Comparison of ENCODE assay signal across 8 mouse cellular contexts in genomic region chr4:141291571-141292375, GRCm38 (mm10). TPM values are rescaled to one million over a fixed set of nuclear protein-coding genes. Genes with fewer than 3 reads are reported as not detected.
DNase-seq lines count a peak whose midpoint lies in the region; ATAC-seq and TF ChIP-seq lines count a peak whose summit lies in the region.

No protein-coding gene starts in this region.

- H3K9ac ChIP-seq in forebrain, embryonic 16.5 days (replicated peaks; ENCODE audit: low read depth, low read length) = peak overlapping the region; percentile 42
- no peak overlapping the region for H3K9ac ChIP-seq in liver, embryonic 15.5 days

- WGBS in forebrain, embryonic 16.5 days = 2% methylated on average over 38 of the region's 47 CpGs
- WGBS in liver, embryonic 15.5 days (ENCODE audit: insufficient replicate concordance) = 3% methylated on average over 47 of the region's 47 CpGs

- H3K4me2 ChIP-seq in forebrain, embryonic 16.5 days (ENCODE audit: low read length) = peak overlapping the region; percentile 76
- peak overlapping the region; percentile 60 for H3K4me2 ChIP-seq in liver, embryonic 15.5 days

- no peaks in the 10 kb centered on the region for H3K27me3 ChIP-seq in testis, adult 2 months (ENCODE audit: control insufficient read depth, insufficient read depth, low read length)
- H3K27me3 ChIP-seq in forebrain, embryonic 16.5 days (replicated peaks; ENCODE audit: control insufficient read depth, insufficient read depth, low read length) = peaks cover 24% of the 10 kb centered on the region
- H3K27me3 ChIP-seq in liver, embryonic 15.5 days = peaks cover 97% of the 10 kb centered on the region

- H3K4me3 ChIP-seq in testis, adult 2 months (ENCODE audit: control insufficient read depth, low read depth, low read length) = peak overlapping the region; percentile 70
- H3K4me3 ChIP-seq in forebrain, embryonic 16.5 days (replicated peaks; ENCODE audit: low read length) = peak overlapping the region; percentile 40
- H3K4me3 ChIP-seq in liver, embryonic 15.5 days (replicated peaks) = peak overlapping the region; percentile 29; the same call in 1 of the 2 replicates

- TF ChIP-seq POLR2A in testis, adult 2 months (IDR thresholded peaks at IDR 0.05; ENCODE audit: control insufficient read depth, low read depth, low read length) = no peak

- ATAC-seq in forebrain, embryonic 16.5 days = no peak
- ATAC-seq in liver, embryonic 15.5 days (ENCODE audit: insufficient read depth) = no peak
- no peak for ATAC-seq in megakaryocyte-erythroid progenitor cell, adult 5-6 weeks (replicated peaks; ENCODE audit: low FRiP score, low TSS enrichment, poor library complexity, severe bottlenecking)
- no peak for ATAC-seq in erythroblast, adult 5-6 weeks (replicated peaks; ENCODE audit: low FRiP score, poor library complexity, severe bottlenecking)

- no peak overlapping the region for H3K27ac ChIP-seq in testis, adult 2 months (ENCODE audit: control insufficient read depth, insufficient read depth, low read depth, low read length)
- H3K27ac ChIP-seq in forebrain, embryonic 16.5 days (ENCODE audit: low read length) = no peak overlapping the region
- no peak overlapping the region for H3K27ac ChIP-seq in liver, embryonic 15.5 days (replicated peaks)

- no peak for TF ChIP-seq CTCF in testis, adult 2 months (IDR thresholded peaks at IDR 0.05; ENCODE audit: control insufficient read depth, insufficient read depth, insufficient replicate concordance, low read depth, low read length)

- H3K9me3 ChIP-seq in forebrain, embryonic 16.5 days (ENCODE audit: control insufficient read depth, low read length) = no peaks in the 10 kb centered on the region
- no peaks in the 10 kb centered on the region for H3K9me3 ChIP-seq in liver, embryonic 15.5 days (replicated peaks)

- H3K4me1 ChIP-seq in testis, adult 2 months (ENCODE audit: control insufficient read depth, insufficient read depth, low read length) = peaks cover 9% of the 10 kb centered on the region
- peaks cover 8% of the 10 kb centered on the region for H3K4me1 ChIP-seq in forebrain, embryonic 16.5 days (replicated peaks; ENCODE audit: control insufficient read depth, insufficient read depth, low read length)
- H3K4me1 ChIP-seq in liver, embryonic 15.5 days (replicated peaks) = peaks cover 26% of the 10 kb centered on the region

- H3K36me3 ChIP-seq in testis, adult 2 months (ENCODE audit: control insufficient read depth, insufficient read depth, low read length) = no peaks in the 10 kb centered on the region
- no peaks in the 10 kb centered on the region for H3K36me3 ChIP-seq in forebrain, embryonic 16.5 days (ENCODE audit: control insufficient read depth, insufficient read depth)
- no peaks in the 10 kb centered on the region for H3K36me3 ChIP-seq in liver, embryonic 15.5 days (replicated peaks)

- no peak for DNase-seq in testis, postnatal 14 days (ENCODE audit: low spot score)
- DNase-seq in left cerebral cortex, adult 11 months (ENCODE audit: low spot score) = no peak
- DNase-seq in layer of hippocampus, adult 18-20 months (ENCODE audit: low spot score in 2 of 2) = no peak

RNA-seq across cellular contexts. Expression of gene Epha2, which starts 9.3 kb away (rescaled TPM):
- 0.75 and 0.83 TPM in 2 replicates for polyA plus RNA-seq in testis, adult 2 months (2012; rRNA removed)
- polyA plus RNA-seq in forebrain, embryonic 16.5 days (2015; fragmentation: Nextera tagmentation; extraction: Ambion mirVana) = 0.92 and 1.5 TPM in 2 replicates
- polyA plus RNA-seq in liver, embryonic 15.5 days (2015; fragmentation: Nextera tagmentation; extraction: Ambion mirVana) = 0.75 and 0.79 TPM in 2 replicates
- 0.30 and 1.2 TPM in 2 replicates for total RNA-seq in megakaryocyte-erythroid progenitor cell, adult 5-6 weeks (2014; fragmentation: Nextera tagmentation)
- not detected in 2 replicates for total RNA-seq in megakaryocyte-erythroid progenitor cell, adult 5-6 weeks (2017)
- total RNA-seq in erythroblast, adult 5-6 weeks (2015; ENCODE audit: low replicate concordance) = not detected in 2 replicates
- total RNA-seq in erythroblast, adult 5-6 weeks (2017; ENCODE audit: low replicate concordance) = 0.14 TPM in 1 of 2 replicates, not detected in the other
- 1 to 10 TPM in 1 of 2 experiments, under 1 TPM in 1; 0.99 to 1.4 TPM for total RNA-seq in layer of hippocampus, adult 18-20 months (2021)

RNA-seq across cellular contexts. Expression of gene Arhgef19, which starts 52.5 kb away (rescaled TPM):
- 0.65 and 1.3 TPM in 2 replicates for polyA plus RNA-seq in testis, adult 2 months (2012; rRNA removed)
- polyA plus RNA-seq in forebrain, embryonic 16.5 days (2015; fragmentation: Nextera tagmentation; extraction: Ambion mirVana) = 0.71 and 1.1 TPM in 2 replicates
- polyA plus RNA-seq in liver, embryonic 15.5 days (2015; fragmentation: Nextera tagmentation; extraction: Ambion mirVana) = 1.5 TPM in 2 replicates
- total RNA-seq in megakaryocyte-erythroid progenitor cell, adult 5-6 weeks (2014; fragmentation: Nextera tagmentation) = not detected in 2 replicates
- not detected in 2 replicates for total RNA-seq in megakaryocyte-erythroid progenitor cell, adult 5-6 weeks (2017)
- not detected in 2 replicates for total RNA-seq in erythroblast, adult 5-6 weeks (2015; ENCODE audit: low replicate concordance)
- total RNA-seq in erythroblast, adult 5-6 weeks (2017; ENCODE audit: low replicate concordance) = not detected in 2 replicates
- 10 to 100 TPM; 19.3 to 19.9 TPM for total RNA-seq in layer of hippocampus, adult 18-20 months (2021)

Comparison
In these comparisons a context has a peak if more than half of its experiments do, and no peak if none do; other contexts are left out.
1. RNA of gene Arhgef19, which starts 52.5 kb away (total RNA-seq): 19.3 to 19.9 TPM in layer of hippocampus, adult 18-20 months; not detected in megakaryocyte-erythroid progenitor cell, adult 5-6 weeks and not detected in erythroblast, adult 5-6 weeks; every median in the first group is over 10 times any median in the second.
2. Peak in every context shown above with its lines, with median percentiles within 50 percentile points of each other: H3K4me3 ChIP-seq.